In the genomic region with DNA sequence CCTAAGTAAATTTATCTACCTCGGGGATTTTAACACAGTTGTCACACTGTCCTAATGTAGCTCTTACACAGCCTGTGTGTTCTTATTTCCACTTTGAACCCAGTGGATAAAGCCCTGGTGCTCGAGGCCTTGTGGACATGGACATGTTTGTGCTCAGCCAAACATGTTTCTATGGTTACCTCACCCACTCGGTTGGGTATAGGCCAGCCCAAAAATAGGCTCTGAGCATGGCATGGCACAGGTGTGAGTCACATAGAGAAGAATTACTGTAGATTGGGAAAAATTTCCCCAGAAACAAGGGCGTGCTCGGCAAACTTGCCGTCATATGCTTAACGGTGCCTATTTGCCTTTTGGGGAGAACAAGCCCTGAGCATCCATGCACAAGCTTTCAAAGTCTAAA, we compare ENCODE assay signal across 9 mouse cellular contexts.
DNase-seq lines count a peak whose midpoint lies in the region; TF ChIP-seq lines count a peak whose summit lies in the region.
"Had no signal": no experiment of that assay in that cellular context is flagged by ENCODE, and none has a peak within 500 bp of the region (broad histone marks: within the 10 kb centered on the region; RNA-seq: fewer than 3 reads in every experiment).

No protein-coding gene starts in this region.

- TF ChIP-seq CTCF in layer of hippocampus, adult 2 months (conservative IDR thresholded peaks at IDR 0.05), result no peak
- no peak for TF ChIP-seq CTCF in left cerebral cortex, adult 2 months (IDR thresholded peaks at IDR 0.05)

- no peak overlapping the region for H3K4me3 ChIP-seq in layer of hippocampus, adult 2 months
- H3K4me3 ChIP-seq in left cerebral cortex, adult 2 months, result no peak overlapping the region

- peak; percentile 54 to 83 for DNase-seq in adrenal gland, adult (ENCODE audit: inconsistent age in 2 of 2, low spot score in 1 of 2)
- DNase-seq in adrenal gland, postnatal 4 days (ENCODE audit: low spot score in 2 of 2), result no peak
- DNase-seq in layer of hippocampus, adult 2 months (ENCODE audit: low spot score in 2 of 2), result peak; percentile 36 to 37
- DNase-seq in layer of hippocampus, postnatal 25 days (ENCODE audit: extremely low spot score in 1 of 2, low spot score in 1 of 2), result no peak
- peak; percentile 85 for DNase-seq in brain, adult 2 months (ENCODE audit: low read depth, low spot score)
- DNase-seq in left cerebral cortex, adult 2 months (ENCODE audit: extremely low spot score in 1 of 2, low spot score in 2 of 2), result peak; percentile 32 to 53
- no peak for DNase-seq in thymus, postnatal 25 days
- DNase-seq in thymus, postnatal 14 days, result no peak
- DNase-seq: lung, postnatal 36 days had no signal

- peak overlapping the region; percentile 39; the same call in 1 of the 2 replicates for H3K27ac ChIP-seq in layer of hippocampus, adult 2 months
- H3K27ac ChIP-seq in left cerebral cortex, adult 2 months, result peak overlapping the region; percentile 40; the same call in 1 of the 2 replicates

- intact Hi-C loops in left cerebral cortex, adult 2 months (cut with DNase I), result loop anchor here (5.0 kb wide), 1 partner anchor 83 kb away; no protein-coding TSS in a partner anchor

Comparison
In these comparisons a context has a peak if more than half of its experiments do, and no peak if none do; other contexts are left out.
1. DNase-seq: peak in adrenal gland, adult (2 of 2), layer of hippocampus, adult 2 months (2 of 2), brain, adult 2 months (single experiment) and left cerebral cortex, adult 2 months (2 of 2); none in adrenal gland, postnatal 4 days (0 of 2), layer of hippocampus, postnatal 25 days (0 of 2), thymus, postnatal 25 days (single experiment) and thymus, postnatal 14 days (single experiment).